Mouse (Mus musculus): ENCODE results near the gene Gm1673. TPM values are rescaled to one million over a fixed set of nuclear protein-coding genes. Genes with fewer than 3 reads are reported as not detected.

Gm1673 gene
- polyA plus RNA-seq, 1 experiment from 2014 or later, result 405 TPM

GRCm38 (mm10) chr5:33959382-33959781, 23.9 kb upstream of the Gm1673 start:
- H3K27me3 ChIP-seq, result no peaks in the 10 kb centered on the region
- 85% methylated on average over 4 of the region's 4 CpGs for WGBS
- H3K4me3 ChIP-seq (replicated peaks), result no peak overlapping the region
- H3K36me3 ChIP-seq (replicated peaks), result no peaks in the 10 kb centered on the region
- ATAC-seq (ENCODE audit: low FRiP score), result no peak
- no peak overlapping the region for H3K27ac ChIP-seq
- H3K9me3 ChIP-seq, result peaks cover 13% of the 10 kb centered on the region; the same call in 1 of the 2 replicates
- H3K4me2 ChIP-seq, result no peak overlapping the region
- no peak overlapping the region for H3K9ac ChIP-seq
- no peaks in the 10 kb centered on the region for H3K4me1 ChIP-seq

DNA sequence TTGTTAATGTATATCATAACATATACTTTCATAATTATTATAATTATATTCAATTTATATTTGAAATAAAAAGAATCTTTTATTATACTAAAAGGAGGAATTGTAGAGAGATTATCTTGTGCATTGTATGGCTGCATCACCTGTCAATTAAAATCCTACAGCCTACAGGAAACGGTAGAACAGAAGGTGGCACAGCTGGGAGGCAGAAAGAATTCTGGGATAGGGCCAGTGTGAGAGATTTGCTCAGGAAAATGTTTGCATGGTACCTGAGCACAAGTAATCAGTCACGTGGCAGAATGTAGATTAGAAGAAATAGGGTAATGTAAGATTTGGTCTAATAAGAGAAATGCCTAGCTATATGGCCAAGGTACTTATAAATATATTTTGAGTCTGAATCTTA, 8.5 kb upstream of the Gm1673 start:
- Histone ChIP-seq H3K4me2 (no peak overlapping the region), H3K27ac (no peak overlapping the region), H3K9me3 (no peaks in the 10 kb centered on the region), H3K36me3 (replicated peaks) (no peaks in the 10 kb centered on the region; the same call in 1 of the 2 replicates), H3K9ac (no peak overlapping the region), H3K4me1 (no peaks in the 10 kb centered on the region), H3K27me3 (no peaks in the 10 kb centered on the region), H3K4me3 (replicated peaks) (no peak overlapping the region)
- ATAC-seq (ENCODE audit: low FRiP score), result no peak
- 64% methylated on average over 2 of the region's 2 CpGs for WGBS

DNA sequence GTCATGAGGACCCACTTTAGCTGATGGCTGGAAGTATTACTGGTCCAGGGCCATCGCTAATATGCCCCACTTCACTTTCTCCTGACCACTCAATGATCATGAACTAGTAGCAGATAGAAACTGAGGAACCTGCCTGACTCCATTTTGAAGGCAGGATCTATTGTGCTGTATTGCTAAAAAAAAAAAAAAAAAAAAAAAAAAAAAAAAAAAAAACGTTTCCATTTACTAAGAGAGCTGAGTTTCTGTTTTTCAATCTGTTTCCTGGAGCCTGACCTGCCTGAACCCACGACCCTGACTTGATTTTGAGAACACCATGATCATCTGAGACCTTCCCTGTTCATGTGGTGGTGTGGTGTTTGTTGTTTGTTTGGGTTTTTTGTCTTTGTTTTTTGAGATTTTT, 7.0 kb upstream of the Gm1673 start:
- 47% methylated on average over 3 of the region's 3 CpGs for WGBS
- Histone ChIP-seq H3K4me1 (no peaks in the 10 kb centered on the region), H3K27ac (no peak overlapping the region), H3K36me3 (replicated peaks) (no peaks in the 10 kb centered on the region; the same call in 1 of the 2 replicates), H3K4me2 (no peak overlapping the region), H3K27me3 (no peaks in the 10 kb centered on the region), H3K9ac (no peak overlapping the region), H3K9me3 (no peaks in the 10 kb centered on the region), H3K4me3 (replicated peaks) (no peak overlapping the region)
- ATAC-seq (ENCODE audit: low FRiP score), result no peak

DNA sequence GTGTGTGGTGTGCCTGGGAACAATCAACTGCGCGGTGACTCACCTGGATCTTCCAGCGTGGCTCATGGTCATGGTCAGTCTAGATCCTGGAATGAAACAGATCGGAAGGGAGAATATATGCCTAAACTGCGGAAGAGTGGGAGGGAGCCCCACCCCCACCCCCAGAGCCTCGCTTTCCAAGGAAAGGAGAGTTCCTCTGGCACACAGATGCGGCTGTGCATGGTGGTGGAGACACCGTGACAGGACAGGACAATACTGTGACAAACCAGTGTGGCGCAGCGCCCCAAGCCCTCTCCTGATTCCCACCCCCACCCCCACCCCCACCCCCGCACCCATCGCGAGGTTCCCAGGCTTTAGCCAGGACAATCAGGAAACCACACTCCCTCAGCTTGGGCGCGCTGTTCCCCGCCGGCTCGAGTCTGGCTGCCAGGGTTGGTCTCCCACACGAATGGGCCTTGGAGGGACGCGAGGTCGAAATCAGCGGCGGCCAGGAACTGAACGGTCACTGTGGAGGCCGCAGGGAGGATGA, 438 bp upstream of the Gm1673 start:
- Histone ChIP-seq H3K9me3 (no peaks in the 10 kb centered on the region), H3K4me2 (peak overlapping the region; percentile 80), H3K27ac (peak overlapping the region; percentile 77), H3K9ac (peak overlapping the region; percentile 94), H3K4me3 (replicated peaks) (peak overlapping the region; percentile 92), H3K27me3 (no peaks in the 10 kb centered on the region), H3K4me1 (peaks cover 28% of the 10 kb centered on the region), H3K36me3 (replicated peaks) (peaks cover 9% of the 10 kb centered on the region)
- 4% methylated on average over 26 of the region's 26 CpGs for WGBS
- ATAC-seq (ENCODE audit: low FRiP score), result peak; percentile 44

GRCm38 (mm10) chr5:33994671-33995625, 11.7 kb downstream of the Gm1673 start:
- Histone ChIP-seq H3K4me2 (peak overlapping the region; percentile 88), H3K27ac (peak overlapping the region; percentile 97), H3K36me3 (replicated peaks) (0 out of 2 replicates have a peak, but pooled peaks cover 4% of the 10 kb centered on the region), H3K4me1 (peaks cover 35% of the 10 kb centered on the region), H3K27me3 (peaks cover 28% of the 10 kb centered on the region), H3K9ac (peak overlapping the region; percentile 88), H3K4me3 (replicated peaks) (peak overlapping the region; percentile 82), H3K9me3 (no peaks in the 10 kb centered on the region)
- 28% methylated on average over 28 of the region's 28 CpGs for WGBS
- ATAC-seq (ENCODE audit: low FRiP score), result no peak; the same call in 1 of the 2 replicates

- Histone ChIP-seq H3K4me3 (replicated peaks) (peak within 1 kb of the TSS; percentile 82), H3K4me2 (peak within 1 kb of the TSS; percentile 88), H3K9ac (peak within 1 kb of the TSS; percentile 88), H3K9me3 (no peaks in the 10 kb centered on the region), H3K36me3 (replicated peaks) (peaks cover 10% of the 10 kb centered on the region), H3K4me1 (peaks cover 35% of the 10 kb centered on the region), H3K27me3 (peaks cover 28% of the 10 kb centered on the region), H3K27ac (peak within 1 kb of the TSS; percentile 97)
- ATAC-seq (ENCODE audit: low FRiP score), result peak; percentile 88
- WGBS, result under 1% methylated on average over 88 of the region's 90 CpGs
Observed at GRCm38 (mm10) chr5:33995843-33996693, 12.8 kb downstream of the Gm1673 start, which contains the start of gene Nat8l. Gene Nat8l, plus strand, starts transcription at chr5:33995984.

DNA sequence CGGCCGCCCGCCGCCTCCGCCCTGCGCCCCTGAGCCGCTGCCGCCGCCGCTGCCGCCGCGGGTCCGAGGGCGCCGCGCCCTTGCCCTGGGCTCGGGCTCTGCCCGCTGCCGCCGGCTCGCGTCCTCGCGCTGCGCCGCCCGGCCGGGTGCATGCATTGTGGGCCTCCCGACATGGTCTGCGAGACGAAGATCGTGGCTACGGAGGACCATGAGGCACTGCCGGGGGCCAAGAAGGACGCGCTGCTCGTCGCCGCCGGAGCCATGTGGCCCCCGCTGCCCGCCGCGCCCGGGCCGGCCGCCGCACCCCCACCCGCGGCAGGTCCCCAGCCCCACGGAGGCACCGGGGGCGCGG, 13.4 kb downstream of the Gm1673 start:
- H3K9me3 ChIP-seq, result no peaks in the 10 kb centered on the region
- WGBS, result under 1% methylated on average over 36 of the region's 55 CpGs
- H3K36me3 ChIP-seq (replicated peaks), result peaks cover 16% of the 10 kb centered on the region
- peak overlapping the region; percentile 88 for H3K9ac ChIP-seq
- no peak; the same call in 1 of the 2 replicates for ATAC-seq (ENCODE audit: low FRiP score)
- peak overlapping the region; percentile 82 for H3K4me3 ChIP-seq (replicated peaks)
- peak overlapping the region; percentile 88 for H3K4me2 ChIP-seq
- H3K4me1 ChIP-seq, result peaks cover 35% of the 10 kb centered on the region
- H3K27me3 ChIP-seq, result peaks cover 28% of the 10 kb centered on the region
- peak overlapping the region; percentile 97 for H3K27ac ChIP-seq

GRCm38 (mm10) chr5:33997051-33997741, 14.0 kb downstream of the Gm1673 start:
- Histone ChIP-seq H3K9ac (peak overlapping the region; percentile 88), H3K9me3 (no peaks in the 10 kb centered on the region), H3K36me3 (replicated peaks) (peaks cover 21% of the 10 kb centered on the region), H3K27ac (peak overlapping the region; percentile 97), H3K27me3 (peaks cover 28% of the 10 kb centered on the region), H3K4me2 (peak overlapping the region; percentile 88), H3K4me3 (replicated peaks) (peak overlapping the region; percentile 82), H3K4me1 (peaks cover 35% of the 10 kb centered on the region)
- peak; percentile 21 for ATAC-seq (ENCODE audit: low FRiP score)
- 1% methylated on average over 72 of the region's 80 CpGs for WGBS

- H3K27me3 ChIP-seq, result peaks cover 28% of the 10 kb centered on the region
Observed at GRCm38 (mm10) chr5:33997829-33998504, 14.7 kb downstream of the Gm1673 start.

DNA sequence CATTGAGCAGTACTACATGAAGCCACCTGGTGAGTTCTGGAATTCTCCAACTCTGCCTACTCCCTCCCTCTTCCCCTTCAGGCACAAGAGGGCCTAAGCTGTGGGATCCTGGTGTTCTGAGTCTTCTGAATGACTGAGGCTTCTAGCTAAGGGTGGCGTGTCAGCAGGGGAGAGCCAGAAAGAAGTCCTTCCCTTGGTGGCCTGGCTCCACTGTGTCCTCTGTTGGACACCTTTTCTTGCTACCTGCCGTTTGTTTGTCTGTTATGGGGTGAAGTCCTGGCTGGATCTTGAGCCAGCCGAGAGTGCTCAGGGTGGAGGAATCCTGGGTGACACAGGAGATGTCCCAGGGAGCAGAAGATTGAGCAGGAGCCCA, 15.3 kb downstream of the Gm1673 start:
- Histone ChIP-seq H3K9ac (peak overlapping the region; percentile 33; the same call in 1 of the 2 replicates), H3K4me1 (peaks cover 44% of the 10 kb centered on the region), H3K4me3 (replicated peaks) (no peak overlapping the region), H3K36me3 (replicated peaks) (peaks cover 21% of the 10 kb centered on the region), H3K9me3 (no peaks in the 10 kb centered on the region), H3K27me3 (peaks cover 28% of the 10 kb centered on the region), H3K4me2 (peak overlapping the region; percentile 88), H3K27ac (no peak overlapping the region)
- 80% methylated on average over 3 of the region's 3 CpGs for WGBS
- ATAC-seq (ENCODE audit: low FRiP score), result no peak

More at GRCm38 (mm10) chr5:33997829-33998504, 14.7 kb downstream of the Gm1673 start:
- Histone ChIP-seq H3K4me3 (replicated peaks) (peak overlapping the region; percentile 82), H3K9ac (peak overlapping the region; percentile 88), H3K4me1 (peaks cover 41% of the 10 kb centered on the region), H3K9me3 (no peaks in the 10 kb centered on the region), H3K27ac (0 out of 2 replicates have a peak overlapping the region, but pooled peaks have one; percentile 97), H3K4me2 (peak overlapping the region; percentile 88), H3K36me3 (replicated peaks) (peaks cover 21% of the 10 kb centered on the region)
- ATAC-seq (ENCODE audit: low FRiP score), result no peak
- WGBS, result 70% methylated on average over 20 of the region's 20 CpGs

Measured in forebrain, embryonic 12.5 days (tissue).